In the genomic region with DNA sequence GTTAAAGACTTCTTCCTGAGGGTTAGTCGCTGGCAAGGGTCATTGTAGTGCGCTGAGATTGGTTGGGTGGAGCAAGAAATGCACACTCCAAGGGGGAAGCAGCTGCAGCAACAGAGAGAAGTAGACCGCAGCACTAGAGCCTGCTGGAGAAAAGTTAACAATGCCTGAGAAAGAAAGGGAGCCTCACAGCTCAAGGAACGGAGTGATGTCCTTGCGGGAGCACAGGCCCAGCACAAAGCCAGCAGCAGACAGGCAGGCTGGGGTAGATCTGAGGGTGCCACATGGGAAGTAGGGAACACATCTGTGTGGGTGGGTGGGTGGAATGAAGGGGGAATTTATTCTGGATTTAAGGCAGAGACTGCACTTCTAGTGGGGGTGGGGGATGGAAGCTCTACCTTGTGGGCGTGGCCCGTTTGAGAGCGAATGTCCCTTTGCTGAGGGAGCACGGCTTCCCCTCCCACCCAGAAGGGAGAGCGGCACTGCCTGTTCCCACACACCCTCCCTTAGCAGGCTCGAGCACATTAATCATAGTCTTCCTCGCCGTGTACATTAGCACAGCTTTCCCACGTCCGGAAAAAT, we compare ENCODE assay signal across 8 mouse cellular contexts. TPM values are rescaled to one million over a fixed set of nuclear protein-coding genes. Genes with fewer than 3 reads are reported as not detected.
A peak's percentile ranks its signal among the peaks of the same experiment; 100 is the strongest.
DNase-seq lines count a peak whose midpoint lies in the region; ATAC-seq lines count a peak whose summit lies in the region.

No protein-coding gene starts in this region.

- peak; percentile 89 for ATAC-seq in embryonic facial prominence, embryonic 11.5 days (replicated peaks; ENCODE audit: insufficient number of reproducible peaks, low FRiP score, low TSS enrichment, low read depth)
- ATAC-seq in heart, embryonic 14.5 days (ENCODE audit: insufficient number of reproducible peaks, insufficient read depth, low FRiP score, low read depth), result no peak; the same call in 1 of the 2 replicates
- no peak for ATAC-seq in liver, embryonic 15.5 days (ENCODE audit: insufficient read depth)
- peak; percentile 91 for ATAC-seq in neural tube, embryonic 11.5 days (ENCODE audit: insufficient read depth, low FRiP score, low TSS enrichment)

- no peaks in the 10 kb centered on the region for H3K36me3 ChIP-seq in embryonic facial prominence, embryonic 11.5 days (replicated peaks; ENCODE audit: control insufficient read depth, insufficient read depth, low read depth, low read length)
- H3K36me3 ChIP-seq in heart, embryonic 14.5 days (ENCODE audit: control insufficient read depth, insufficient read depth, low read length), result no peaks in the 10 kb centered on the region
- no peaks in the 10 kb centered on the region for H3K36me3 ChIP-seq in liver, embryonic 15.5 days (replicated peaks)
- no peaks in the 10 kb centered on the region for H3K36me3 ChIP-seq in neural tube, embryonic 11.5 days (ENCODE audit: control insufficient read depth, insufficient read depth, low read length)

- peak; percentile 38 for DNase-seq in urinary bladder, postnatal 14 days (ENCODE audit: low spot score)
- no peak for DNase-seq in urinary bladder, adult 2 months (ENCODE audit: low spot score)
- DNase-seq in embryonic facial prominence, embryonic 11.5 days (ENCODE audit: low spot score), result peak; percentile 67
- peak; percentile 53 to 74 for DNase-seq in layer of hippocampus, adult 18-20 months (ENCODE audit: low spot score in 2 of 2)
- DNase-seq in neural tube, embryonic 11.5 days (ENCODE audit: low spot score), result peak; percentile 80
- DNase-seq in T-cell, adult 2 months (ENCODE audit: low spot score), result no peak

- WGBS in embryonic facial prominence, embryonic 11.5 days, result under 1% methylated on average over 15 of the region's 15 CpGs
- 2% methylated on average over 15 of the region's 15 CpGs for WGBS in heart, embryonic 14.5 days
- 3% methylated on average over 15 of the region's 15 CpGs for WGBS in liver, embryonic 15.5 days (ENCODE audit: insufficient replicate concordance)
- WGBS in neural tube, embryonic 11.5 days, result 1% methylated on average over 15 of the region's 15 CpGs

- H3K4me3 ChIP-seq in embryonic facial prominence, embryonic 11.5 days (ENCODE audit: low read depth, low read length), result peak overlapping the region; percentile 31
- peak overlapping the region; percentile 39 to 46 for H3K4me3 ChIP-seq in heart, embryonic 14.5 days (ENCODE audit: control insufficient read depth in 1 of 2, insufficient read depth in 1 of 2, low read depth in 1 of 2, low read length in 2 of 2)
- H3K4me3 ChIP-seq in liver, embryonic 15.5 days (replicated peaks), result peak overlapping the region; percentile 32
- H3K4me3 ChIP-seq in neural tube, embryonic 11.5 days (ENCODE audit: low read depth, low read length), result peak overlapping the region; percentile 42

- peaks cover 2% of the 10 kb centered on the region; the same call in 1 of the 2 replicates for H3K27me3 ChIP-seq in embryonic facial prominence, embryonic 11.5 days (ENCODE audit: control insufficient read depth, insufficient read depth, low read length)
- H3K27me3 ChIP-seq in heart, embryonic 14.5 days (ENCODE audit: control insufficient read depth, insufficient read depth, low read length), result peaks cover 11% of the 10 kb centered on the region
- H3K27me3 ChIP-seq in liver, embryonic 15.5 days, result peaks cover 14% of the 10 kb centered on the region
- H3K27me3 ChIP-seq in neural tube, embryonic 11.5 days (ENCODE audit: control insufficient read depth, insufficient read depth, low read length), result no peaks in the 10 kb centered on the region

- no peaks in the 10 kb centered on the region for H3K4me1 ChIP-seq in embryonic facial prominence, embryonic 11.5 days (ENCODE audit: control insufficient read depth, insufficient read depth, low read length)
- peaks cover 7 to 10% of the 10 kb centered on the region in 2 experiments; a peak in 2 of 4 replicates for H3K4me1 ChIP-seq in heart, embryonic 14.5 days (ENCODE audit: control insufficient read depth in 2 of 2, insufficient read depth in 2 of 2, low read length in 2 of 2)
- H3K4me1 ChIP-seq in liver, embryonic 15.5 days (replicated peaks), result no peaks in the 10 kb centered on the region; the same call in 1 of the 2 replicates
- peaks cover 6% of the 10 kb centered on the region; the same call in 1 of the 2 replicates for H3K4me1 ChIP-seq in neural tube, embryonic 11.5 days (ENCODE audit: control insufficient read depth, insufficient read depth, low read length)

- no peak overlapping the region for H3K27ac ChIP-seq in embryonic facial prominence, embryonic 11.5 days (replicated peaks; ENCODE audit: low read depth, low read length)
- no peak overlapping the region for H3K27ac ChIP-seq in heart, embryonic 14.5 days (replicated peaks in 1 of 2; ENCODE audit: control insufficient read depth in 1 of 2, insufficient read depth in 1 of 2, low read depth in 2 of 2, low read length in 2 of 2)
- no peak overlapping the region for H3K27ac ChIP-seq in liver, embryonic 15.5 days (replicated peaks)
- peak overlapping the region; percentile 68 for H3K27ac ChIP-seq in neural tube, embryonic 11.5 days (ENCODE audit: low read depth, low read length)

- H3K9ac ChIP-seq in embryonic facial prominence, embryonic 11.5 days (replicated peaks; ENCODE audit: low read length), result peak overlapping the region; percentile 52
- peak overlapping the region; percentile 52 for H3K9ac ChIP-seq in heart, embryonic 14.5 days (ENCODE audit: low read length)
- no peak overlapping the region for H3K9ac ChIP-seq in liver, embryonic 15.5 days
- H3K9ac ChIP-seq in neural tube, embryonic 11.5 days (ENCODE audit: low read length), result peak overlapping the region; percentile 64

- no peaks in the 10 kb centered on the region for H3K9me3 ChIP-seq in embryonic facial prominence, embryonic 11.5 days (replicated peaks; ENCODE audit: control insufficient read depth, low read length)
- H3K9me3 ChIP-seq in heart, embryonic 14.5 days (ENCODE audit: control insufficient read depth, low read length), result no peaks in the 10 kb centered on the region
- no peaks in the 10 kb centered on the region for H3K9me3 ChIP-seq in liver, embryonic 15.5 days (replicated peaks)
- no peaks in the 10 kb centered on the region for H3K9me3 ChIP-seq in neural tube, embryonic 11.5 days (ENCODE audit: control insufficient read depth, low read length)

- H3K4me2 ChIP-seq in embryonic facial prominence, embryonic 11.5 days (ENCODE audit: low read depth, low read length), result peak overlapping the region; percentile 66
- peak overlapping the region; percentile 62 for H3K4me2 ChIP-seq in heart, embryonic 14.5 days (ENCODE audit: low read length)
- peak overlapping the region; percentile 58 for H3K4me2 ChIP-seq in liver, embryonic 15.5 days
- peak overlapping the region; percentile 74 for H3K4me2 ChIP-seq in neural tube, embryonic 11.5 days (ENCODE audit: low read depth)

RNA-seq across cellular contexts. Expression of a gene that starts 27.7 kb away (rescaled TPM):
- polyA plus RNA-seq in urinary bladder, adult 2 months (2012; rRNA removed), result 1.4 and 2.0 TPM in 2 replicates
- polyA plus RNA-seq in embryonic facial prominence, embryonic 11.5 days (2014; fragmentation: Nextera tagmentation; extraction: Ambion mirVana), result 4.1 and 6.7 TPM in 2 replicates
- polyA plus RNA-seq in heart, embryonic 14.5 days (2014; fragmentation: Nextera tagmentation; extraction: Ambion mirVana), result 0.65 and 1.5 TPM in 2 replicates
- total RNA-seq in layer of hippocampus, adult 18-20 months (2021), result 100 to 1,000 TPM; 232 to 260 TPM
- 0.54 and 0.85 TPM in 2 replicates for polyA plus RNA-seq in liver, embryonic 15.5 days (2015; fragmentation: Nextera tagmentation; extraction: Ambion mirVana)
- polyA plus RNA-seq in neural tube, embryonic 11.5 days (2014; fragmentation: Nextera tagmentation; extraction: Ambion mirVana), result 29.6 and 37.1 TPM in 2 replicates

RNA-seq across cellular contexts. Expression of a gene that starts 49.2 kb away (rescaled TPM):
- polyA plus RNA-seq in urinary bladder, adult 2 months (2012; rRNA removed), result 3.2 and 3.7 TPM in 2 replicates
- 7.9 TPM in 2 replicates for polyA plus RNA-seq in embryonic facial prominence, embryonic 11.5 days (2014; fragmentation: Nextera tagmentation; extraction: Ambion mirVana)
- 3.3 TPM in 2 replicates for polyA plus RNA-seq in heart, embryonic 14.5 days (2014; fragmentation: Nextera tagmentation; extraction: Ambion mirVana)
- total RNA-seq in layer of hippocampus, adult 18-20 months (2021), result 1 to 10 TPM; 3.1 to 3.9 TPM
- polyA plus RNA-seq in liver, embryonic 15.5 days (2015; fragmentation: Nextera tagmentation; extraction: Ambion mirVana), result 0.79 and 0.82 TPM in 2 replicates
- polyA plus RNA-seq in neural tube, embryonic 11.5 days (2014; fragmentation: Nextera tagmentation; extraction: Ambion mirVana), result 6.8 and 6.9 TPM in 2 replicates

Comparison
In these comparisons a context has a peak if more than half of its experiments do, and no peak if none do; other contexts are left out.
1. DNase-seq: peak in urinary bladder, postnatal 14 days (single experiment), embryonic facial prominence, embryonic 11.5 days (single experiment), layer of hippocampus, adult 18-20 months (2 of 2) and neural tube, embryonic 11.5 days (single experiment); none in urinary bladder, adult 2 months (single experiment) and T-cell, adult 2 months (single experiment).
2. ATAC-seq: peak in embryonic facial prominence, embryonic 11.5 days (single experiment) and neural tube, embryonic 11.5 days (single experiment); none in heart, embryonic 14.5 days (single experiment) and liver, embryonic 15.5 days (single experiment).
3. Peak in every context shown above with its lines, with median percentiles within 50 percentile points of each other: H3K4me2 ChIP-seq and H3K4me3 ChIP-seq.